Mouse (Mus musculus) limb, embryonic 12.5 days (tissue): ENCODE results near the gene Prdx5. TPM values are rescaled to one million over a fixed set of nuclear protein-coding genes. Genes with fewer than 3 reads are reported as not detected.

Experiments
- ATAC-seq: fragments of 200-750 bp; cut with Nextera tagmentation; 2 replicates; pipeline ENCODE4 v1.8.0; 2017; ENCODE audit warnings: low read depth, moderate TSS enrichment; ENCODE audit not compliant: insufficient number of reproducible peaks, insufficient read depth, low FRiP score, low TSS enrichment
- H3K27ac ChIP-seq: fragments of 300-500 bp; sonication (generic); 2 replicates; pipeline ENCODE4 v1.5.1; 2016; ENCODE audit warnings: mild to moderate bottlenecking, moderate library complexity
- H3K27me3 ChIP-seq: fragments of 300-500 bp; sonication (generic); 2 replicates; pipeline ENCODE4 v1.6.1; 2016; ENCODE audit warnings: mild to moderate bottlenecking, moderate library complexity
- H3K36me3 ChIP-seq: fragments of 300-500 bp; sonication (generic); 2 replicates; pipeline ENCODE4 v1.6.1; 2016; ENCODE audit warnings: mild to moderate bottlenecking, moderate library complexity
- H3K4me1 ChIP-seq: fragments of 300-500 bp; sonication (generic); replicated peaks from 2 replicates; pipeline ENCODE4 v1.6.1; 2016
- H3K4me2 ChIP-seq: fragments of 300-500 bp; sonication (generic); 2 replicates; pipeline ENCODE4 v1.6.1; 2016; ENCODE audit warnings: mild to moderate bottlenecking, moderate library complexity
- H3K4me3 ChIP-seq: fragments of 300-500 bp; sonication (generic); replicated peaks from 2 replicates; pipeline ENCODE4 v1.5.1; 2016; ENCODE audit warnings: mild to moderate bottlenecking
- H3K9ac ChIP-seq: fragments of 300-500 bp; sonication (generic); replicated peaks from 2 replicates; pipeline ENCODE4 v1.6.1; 2016; ENCODE audit warnings: mild to moderate bottlenecking, moderate library complexity
- H3K9me3 ChIP-seq: fragments of 300-500 bp; sonication (generic); 2 replicates; pipeline ENCODE4 v1.6.1; 2016; ENCODE audit warnings: mild to moderate bottlenecking, moderate library complexity
- WGBS: fragments of 180-500 bp; shearing (Covaris S2); methylation state at CpG from one replicate; pipeline ENCODE4 v1.1.7; 2016; 5-methylcytosine and 5-hydroxymethylcytosine counted together
- polyA plus RNA-seq: library from polyadenylated mRNA; unstranded; fragments of >200 nt; fragmentation: Nextera tagmentation; extraction: Ambion mirVana; gene quantifications from 2 replicates; pipeline ENCODE4 v1.2.1, GENCODE M21; 2016

Gene Prdx5
- polyA plus RNA-seq, 1 experiment from 2014 or later, result 164 TPM

GRCm38 (mm10) chr19:6934195-6934977 lies 24.5 kb upstream of the Prdx5 start, which contains the start of gene Kcnk4:
Gene Kcnk4 (minus strand): TSS chr19:6934515.
- Histone ChIP-seq H3K27me3 (peaks cover 78% of the 10 kb centered on the region), H3K9ac (peak within 1 kb of the TSS; percentile 60), H3K9me3 (no peaks in the 10 kb centered on the region), H3K4me1 (peaks cover 11% of the 10 kb centered on the region), H3K4me3 (peak within 1 kb of the TSS; percentile 38), H3K27ac (no peak within 1 kb of the TSS), H3K36me3 (no peaks in the 10 kb centered on the region), H3K4me2 (peak within 1 kb of the TSS; percentile 65)
- WGBS, result 9% methylated on average over 23 of the region's 23 CpGs
- no peak for ATAC-seq

GRCm38 (mm10) chr19:6933436-6934194 lies 23.7 kb upstream of the Prdx5 start:
- peak; percentile 9; the same call in 1 of the 2 replicates for ATAC-seq
- Histone ChIP-seq H3K27ac (no peak overlapping the region), H3K36me3 (no peaks in the 10 kb centered on the region), H3K27me3 (peaks cover 85% of the 10 kb centered on the region), H3K9me3 (no peaks in the 10 kb centered on the region), H3K4me2 (peak overlapping the region; percentile 65), H3K9ac (peak overlapping the region; percentile 60), H3K4me1 (peaks cover 11% of the 10 kb centered on the region), H3K4me3 (peak overlapping the region; percentile 38)
- WGBS, result 3% methylated on average over 58 of the region's 58 CpGs

- 23% methylated on average over 4 of the region's 4 CpGs for WGBS
- Histone ChIP-seq H3K4me1 (peaks cover 11% of the 10 kb centered on the region), H3K9ac (no peak overlapping the region), H3K9me3 (no peaks in the 10 kb centered on the region), H3K36me3 (no peaks in the 10 kb centered on the region), H3K27ac (no peak overlapping the region), H3K4me2 (peak overlapping the region; percentile 65; the same call in 1 of the 2 replicates), H3K4me3 (no peak overlapping the region), H3K27me3 (peaks cover 89% of the 10 kb centered on the region)
- ATAC-seq, result no peak
Measured at GRCm38 (mm10) chr19:6933102-6933435, 23.2 kb upstream of the Prdx5 start.

GRCm38 (mm10) chr19:6932018-6932417 lies 22.1 kb upstream of the Prdx5 start:
- ATAC-seq, result no peak
- no peaks in the 10 kb centered on the region for H3K36me3 ChIP-seq
- WGBS, result 50% methylated on average over 1 of the region's 1 CpGs
- H3K4me1 ChIP-seq, result peaks cover 15% of the 10 kb centered on the region
- H3K9ac ChIP-seq, result no peak overlapping the region
- H3K27ac ChIP-seq, result no peak overlapping the region
- H3K4me3 ChIP-seq, result no peak overlapping the region
- no peak overlapping the region for H3K4me2 ChIP-seq
- no peaks in the 10 kb centered on the region for H3K9me3 ChIP-seq
- peaks cover 93% of the 10 kb centered on the region for H3K27me3 ChIP-seq

- H3K4me3 ChIP-seq, result no peak overlapping the region
- H3K9ac ChIP-seq, result no peak overlapping the region
- WGBS, result 6% methylated on average over 2 of the region's 2 CpGs
- peaks cover 3% of the 10 kb centered on the region; the same call in 1 of the 2 replicates for H3K9me3 ChIP-seq
- H3K27me3 ChIP-seq, result peaks cover 98% of the 10 kb centered on the region
- no peaks in the 10 kb centered on the region for H3K36me3 ChIP-seq
- ATAC-seq, result no peak
- H3K4me2 ChIP-seq, result no peak overlapping the region
- peaks cover 19% of the 10 kb centered on the region for H3K4me1 ChIP-seq
- H3K27ac ChIP-seq, result no peak overlapping the region
Measured at GRCm38 (mm10) chr19:6931002-6931401, 21.1 kb upstream of the Prdx5 start.

GRCm38 (mm10) chr19:6928080-6928479 lies 18.2 kb upstream of the Prdx5 start:
- Histone ChIP-seq H3K4me1 (peaks cover 15% of the 10 kb centered on the region), H3K27ac (no peak overlapping the region), H3K9me3 (peaks cover 6% of the 10 kb centered on the region; the same call in 1 of the 2 replicates), H3K4me3 (no peak overlapping the region), H3K4me2 (no peak overlapping the region), H3K36me3 (no peaks in the 10 kb centered on the region), H3K9ac (no peak overlapping the region; the same call in 1 of the 2 replicates), H3K27me3 (peaks cover 99% of the 10 kb centered on the region)
- no peak for ATAC-seq
- WGBS, result 10% methylated on average over 9 of the region's 9 CpGs

GRCm38 (mm10) chr19:6926559-6927255 lies 16.8 kb upstream of the Prdx5 start:
- peaks cover 6% of the 10 kb centered on the region; the same call in 1 of the 2 replicates for H3K9me3 ChIP-seq
- H3K9ac ChIP-seq, result no peak overlapping the region
- H3K36me3 ChIP-seq, result no peaks in the 10 kb centered on the region
- 10% methylated on average over 26 of the region's 26 CpGs for WGBS
- no peak overlapping the region for H3K27ac ChIP-seq
- peak overlapping the region; percentile 53 for H3K4me2 ChIP-seq
- H3K27me3 ChIP-seq, result peaks cover 95% of the 10 kb centered on the region
- H3K4me1 ChIP-seq, result peaks cover 20% of the 10 kb centered on the region
- peak overlapping the region; percentile 29 for H3K4me3 ChIP-seq
- no peak for ATAC-seq

- H3K4me3 ChIP-seq, result peak overlapping the region; percentile 22
Measured at GRCm38 (mm10) chr19:6925611-6926329, 15.9 kb upstream of the Prdx5 start.

GRCm38 (mm10) chr19:6925307-6925573 lies 15.3 kb upstream of the Prdx5 start, which contains the start of gene Catsperz:
Gene Catsperz (minus strand): TSS chr19:6925380.
- peak within 1 kb of the TSS; percentile 33 for H3K4me2 ChIP-seq
- no peak for ATAC-seq
- H3K4me1 ChIP-seq, result peaks cover 29% of the 10 kb centered on the region
- peaks cover 6% of the 10 kb centered on the region; the same call in 1 of the 2 replicates for H3K9me3 ChIP-seq
- 3% methylated on average over 9 of the region's 9 CpGs for WGBS
- no peaks in the 10 kb centered on the region for H3K36me3 ChIP-seq
- no peak within 1 kb of the TSS for H3K9ac ChIP-seq
- H3K27ac ChIP-seq, result no peak within 1 kb of the TSS
- H3K4me3 ChIP-seq, result peak within 1 kb of the TSS; percentile 22
- peaks cover 80% of the 10 kb centered on the region for H3K27me3 ChIP-seq

More at GRCm38 (mm10) chr19:6925611-6926329, 15.9 kb upstream of the Prdx5 start:
- WGBS, result 8% methylated on average over 39 of the region's 40 CpGs
- H3K9ac ChIP-seq, result no peak overlapping the region
- no peaks in the 10 kb centered on the region for H3K36me3 ChIP-seq
- H3K27ac ChIP-seq, result no peak overlapping the region
- ATAC-seq, result no peak
- peaks cover 6% of the 10 kb centered on the region; the same call in 1 of the 2 replicates for H3K9me3 ChIP-seq
- peaks cover 23% of the 10 kb centered on the region for H3K4me1 ChIP-seq
- peak overlapping the region; percentile 33 for H3K4me2 ChIP-seq
- H3K27me3 ChIP-seq, result peaks cover 85% of the 10 kb centered on the region

GRCm38 (mm10) chr19:6924461-6925306 lies 14.8 kb upstream of the Prdx5 start:
- Histone ChIP-seq H3K27ac (no peak overlapping the region), H3K9me3 (peaks cover 6% of the 10 kb centered on the region; the same call in 1 of the 2 replicates), H3K4me1 (peaks cover 33% of the 10 kb centered on the region), H3K36me3 (no peaks in the 10 kb centered on the region), H3K9ac (no peak overlapping the region), H3K4me3 (peak overlapping the region; percentile 22), H3K4me2 (peak overlapping the region; percentile 33), H3K27me3 (peaks cover 76% of the 10 kb centered on the region)
- ATAC-seq, result no peak
- 5% methylated on average over 39 of the region's 39 CpGs for WGBS
